Mouse (Mus musculus) MN1 (cell line): ENCODE results near the gene Sh3tc1.

Source experiments
- DNase-seq: peaks from one replicate; pipeline ENCODE4 v3.0.0-alpha.2; 2016; ENCODE audit warnings: low spot score

Sh3tc1 gene

GRCm38 (mm10) chr5:35751016-35751415 is 11.2 kb upstream of the Sh3tc1 start:
- DNase-seq: no peak

GRCm38 (mm10) chr5:35750026-35750425 is 10.2 kb upstream of the Sh3tc1 start:
- DNase-seq: no peak

- DNase-seq: no peak
These were observed 9.6 kb upstream of the Sh3tc1 start for GRCm38 (mm10) chr5:35749416-35749815.

GRCm38 (mm10) chr5:35746910-35747309 is 7.1 kb upstream of the Sh3tc1 start:
- peak; percentile 40 for DNase-seq

GRCm38 (mm10) chr5:35745406-35745805 is 5.6 kb upstream of the Sh3tc1 start:
- no peak for DNase-seq

DNA sequence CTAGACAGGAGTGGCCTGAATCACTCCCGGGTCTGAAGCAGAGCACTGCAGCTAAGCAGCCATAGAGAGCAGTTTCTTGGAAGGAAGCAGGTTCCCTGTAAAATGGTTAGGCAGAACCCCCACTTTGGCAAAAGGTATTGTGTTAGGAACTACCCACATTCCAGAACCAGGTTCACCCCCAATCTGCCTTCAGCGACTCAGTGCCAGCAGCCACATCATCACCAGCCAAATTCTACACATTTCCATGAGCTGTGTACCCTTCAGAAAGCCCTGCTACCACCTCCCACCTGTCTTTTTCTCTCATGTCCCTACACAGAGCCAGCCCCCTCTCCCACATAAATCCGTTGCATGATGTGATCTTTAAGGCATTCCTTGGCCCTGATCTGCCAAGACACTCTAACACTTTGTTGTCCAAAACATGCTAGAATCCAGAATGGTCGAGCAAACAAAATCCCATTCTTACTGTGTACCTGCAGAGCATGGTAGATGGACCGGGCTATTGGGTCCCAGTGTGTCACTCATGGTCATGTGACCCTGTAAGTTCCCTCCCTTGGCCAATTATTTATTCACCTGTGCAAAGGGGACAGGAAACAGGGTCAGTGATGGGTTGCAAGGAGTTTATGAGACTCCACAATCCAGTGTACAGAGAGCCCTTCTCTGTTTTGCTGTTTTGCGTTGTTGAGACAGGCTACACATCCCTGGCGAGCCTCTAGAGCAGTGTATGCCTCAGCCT is 4.4 kb upstream of the Sh3tc1 start:
- DNase-seq: no peak

- DNase-seq: no peak
These were observed 3.6 kb upstream of the Sh3tc1 start for GRCm38 (mm10) chr5:35743238-35743951.

DNA sequence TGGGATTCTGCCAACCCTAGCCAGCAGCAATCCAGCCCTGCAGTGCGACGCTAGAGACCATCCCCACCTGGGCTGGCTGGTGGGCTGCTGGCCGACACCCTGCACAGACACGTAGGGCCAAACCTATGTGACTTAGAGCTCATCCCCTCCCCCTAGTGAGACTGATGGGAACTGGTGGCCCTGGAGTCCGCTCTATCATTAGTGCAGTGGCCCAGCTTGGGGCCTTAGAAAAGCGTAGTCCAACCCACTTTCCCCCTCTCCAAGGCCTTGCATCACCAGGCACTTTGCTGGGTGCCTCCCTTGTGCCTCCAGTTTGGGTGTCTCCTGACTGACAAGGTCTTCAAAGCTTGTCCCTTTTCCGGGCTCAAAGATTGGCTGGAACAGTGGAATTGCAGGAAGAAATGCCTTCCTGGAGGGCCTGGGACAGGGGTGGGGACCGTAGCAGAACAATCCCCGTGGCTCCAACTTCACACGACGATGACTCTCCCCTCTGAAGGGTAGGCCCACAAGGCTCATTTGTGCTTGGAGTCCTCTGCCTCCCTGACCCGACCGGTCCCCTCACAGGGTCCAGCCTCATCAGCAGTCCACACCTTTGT is 1.5 kb upstream of the Sh3tc1 start:
- DNase-seq: no peak

DNA sequence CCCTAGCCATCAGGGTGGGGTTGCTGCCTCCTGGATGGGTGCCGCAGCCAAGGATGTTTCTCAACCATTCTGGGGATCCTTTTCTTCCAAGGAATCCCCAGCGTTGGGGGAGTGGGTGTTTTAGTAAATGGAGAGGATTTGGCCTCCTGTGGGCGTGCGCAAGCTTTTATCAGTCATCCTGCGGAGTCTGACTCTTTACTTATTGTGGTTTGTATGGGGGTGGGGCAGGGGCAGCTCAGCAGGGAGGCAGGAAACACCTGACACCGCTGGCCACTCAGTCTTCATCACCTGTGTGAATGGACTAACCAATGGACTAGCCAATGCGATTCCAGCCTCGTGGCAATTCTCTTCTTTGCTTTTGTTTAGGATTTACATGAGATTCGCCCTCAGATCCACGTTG is 929 bp upstream of the Sh3tc1 start:
- DNase-seq: no peak

- no peak for DNase-seq
These were observed 782 bp downstream of the Sh3tc1 start for GRCm38 (mm10) chr5:35739005-35739404.

DNA sequence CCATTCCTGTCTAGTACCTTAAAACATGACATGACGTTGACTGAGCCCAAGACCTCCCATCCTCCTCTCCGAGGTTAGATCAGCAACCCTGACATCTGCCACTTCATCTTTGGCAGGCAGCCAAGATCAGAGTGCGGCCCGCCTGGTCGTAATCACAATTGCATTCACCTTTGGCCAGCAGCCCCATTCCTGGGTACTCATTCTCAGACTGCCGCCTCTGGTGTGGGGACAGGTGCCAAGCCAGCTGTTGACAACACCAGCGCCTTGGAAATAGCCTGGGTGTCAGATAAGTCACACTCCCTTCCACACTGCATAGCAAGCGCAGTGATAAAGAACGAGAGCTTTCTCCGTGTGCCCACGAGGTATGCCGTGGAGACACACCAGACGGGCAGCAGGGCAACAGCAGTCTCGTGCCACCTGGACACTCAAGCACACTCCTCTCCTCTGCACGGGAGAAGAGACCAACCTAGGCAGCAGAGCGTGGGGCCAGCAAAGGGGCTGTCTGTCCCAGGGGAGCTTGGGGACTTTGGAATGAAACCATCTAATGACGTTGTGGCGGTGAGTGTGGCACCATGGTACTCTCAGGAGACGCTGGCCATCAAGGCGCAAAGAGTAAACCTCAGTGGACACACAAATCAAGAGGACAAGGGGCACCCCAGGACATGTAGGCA is 2.4 kb downstream of the Sh3tc1 start:
- DNase-seq: peak; percentile 42

GRCm38 (mm10) chr5:35733523-35733922 is 6.3 kb downstream of the Sh3tc1 start:
- DNase-seq: no peak

DNA sequence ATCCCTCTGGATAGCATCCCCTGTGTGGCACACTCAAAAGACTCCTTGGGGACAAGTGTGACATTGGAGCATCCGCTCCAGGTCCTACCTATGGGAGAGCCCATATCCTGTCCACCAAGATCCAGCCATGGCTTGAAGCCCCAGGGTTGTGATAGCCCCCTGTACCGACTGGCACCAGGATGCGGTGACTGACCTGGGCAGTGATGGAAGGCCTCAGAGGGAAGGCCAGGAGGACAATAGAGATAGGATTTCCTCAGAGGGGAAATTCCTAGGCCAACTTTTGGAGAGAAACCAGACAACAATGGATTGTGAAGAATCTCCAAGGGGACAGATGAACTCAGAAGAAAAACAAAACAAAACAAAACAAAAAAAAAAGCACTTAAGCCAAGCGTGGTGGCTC is 8.8 kb downstream of the Sh3tc1 start:
- no peak for DNase-seq

GRCm38 (mm10) chr5:35730552-35730951 is 9.2 kb downstream of the Sh3tc1 start:
- no peak for DNase-seq

GRCm38 (mm10) chr5:35729844-35730243 is 9.9 kb downstream of the Sh3tc1 start:
- DNase-seq: no peak

GRCm38 (mm10) chr5:35728957-35729460 is 10.8 kb downstream of the Sh3tc1 start:
- peak; percentile 17 for DNase-seq

GRCm38 (mm10) chr5:35728344-35728956 is 11.3 kb downstream of the Sh3tc1 start:
- no peak for DNase-seq

- no peak for DNase-seq
These were observed 12.3 kb downstream of the Sh3tc1 start for GRCm38 (mm10) chr5:35727447-35727846.

- no peak for DNase-seq
These were observed 13.9 kb downstream of the Sh3tc1 start for GRCm38 (mm10) chr5:35725840-35726239.

DNA sequence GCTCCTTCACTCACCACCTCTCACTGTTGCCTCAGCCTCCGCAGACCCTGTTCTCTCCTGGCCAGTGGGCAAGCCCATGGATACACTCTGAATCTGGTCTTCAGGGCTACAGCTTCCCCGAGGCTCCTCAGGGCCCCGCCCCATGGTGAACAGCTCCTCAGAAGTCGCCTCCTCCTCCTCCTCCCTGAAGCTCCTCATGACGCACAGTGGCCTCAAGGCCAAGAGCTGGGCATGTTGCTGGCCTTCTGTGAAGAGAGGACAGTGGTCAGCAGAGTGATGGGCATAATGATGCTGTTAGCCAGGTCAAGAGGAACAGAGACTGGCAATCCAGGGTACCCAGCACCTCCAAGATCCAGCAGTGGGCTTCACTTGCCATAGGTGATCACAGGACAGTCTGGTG is 15.9 kb downstream of the Sh3tc1 start:
- no peak for DNase-seq

DNA sequence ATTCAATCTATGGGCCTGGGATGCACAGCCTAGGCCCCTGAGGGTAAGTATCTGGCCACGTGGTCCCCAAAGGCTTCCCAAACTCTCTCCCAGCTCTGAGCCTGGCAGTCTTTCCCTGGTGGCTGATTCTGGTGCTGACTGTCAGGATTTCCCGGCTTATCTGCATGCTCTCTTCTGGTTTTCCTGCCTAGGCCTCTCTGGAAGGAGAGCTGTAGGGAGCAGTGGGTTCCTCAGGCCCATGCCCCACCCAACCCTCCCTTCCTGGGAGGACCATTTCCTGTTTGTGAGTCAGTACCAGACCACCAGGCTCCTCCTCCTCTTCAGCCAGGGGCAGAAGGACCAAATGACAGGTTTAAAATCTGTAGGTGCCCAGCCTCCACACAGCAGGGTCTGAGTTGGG is 17.1 kb downstream of the Sh3tc1 start:
- DNase-seq: peak; percentile 13

DNA sequence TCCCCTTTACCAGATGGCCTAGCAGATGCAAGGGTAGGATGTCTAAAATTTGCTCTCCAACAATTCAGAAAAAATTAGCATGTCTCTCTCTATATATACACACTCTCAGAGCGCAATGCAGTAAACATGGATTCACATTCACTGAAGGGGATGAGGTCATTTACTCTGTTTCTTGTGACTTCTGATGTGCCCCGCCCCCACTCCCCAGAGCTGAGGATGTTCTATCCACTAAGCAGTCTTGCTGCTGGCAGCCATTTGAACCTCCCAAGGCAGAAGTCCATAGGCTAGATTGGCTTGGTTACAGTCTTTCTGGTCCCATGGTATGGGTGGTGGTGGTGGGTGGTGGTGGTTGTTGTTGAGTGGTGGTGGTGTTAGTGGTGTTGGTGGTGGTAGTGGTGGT is 17.9 kb downstream of the Sh3tc1 start:
- no peak for DNase-seq
